Mouse (Mus musculus) E14TG2a.4 (cell line): ENCODE data around the gene S100a5.

ENCODE experiments used
- H3K27me3 ChIP-seq: 2 replicates; pipeline ENCODE4 v1.6.1; 2014; ENCODE audit warnings: low read length, control low read depth; ENCODE audit not compliant: insufficient read depth
- H3K36me3 ChIP-seq: 2 replicates; pipeline ENCODE4 v1.6.1; 2014; ENCODE audit warnings: low read length, control low read depth; ENCODE audit not compliant: insufficient read depth
- H3K4me1 ChIP-seq: replicated peaks from 2 replicates; pipeline ENCODE4 v1.6.1; 2014; ENCODE audit warnings: low read depth, low read length, control low read depth
- H3K4me3 ChIP-seq: replicated peaks from 2 replicates; pipeline ENCODE4 v1.5.1; 2014; ENCODE audit warnings: mild to moderate bottlenecking, low read length
- H3K9me3 ChIP-seq: 2 replicates; pipeline ENCODE4 v1.6.1; 2014; ENCODE audit warnings: low read length, control low read depth
- CTCF ChIP-seq: conservative IDR thresholded peaks from 2 replicates; pipeline ENCODE4 v1.5.1; 2014; ENCODE audit warnings: low read length
- NANOG ChIP-seq: IDR thresholded peaks from 2 replicates; pipeline ENCODE4 v1.6.1; 2014; ENCODE audit warnings: borderline replicate concordance, low read length, mixed read lengths
- POU5F1 ChIP-seq: IDR thresholded peaks from 2 replicates; pipeline ENCODE4 v1.6.1; 2014; ENCODE audit warnings: low read length, borderline replicate concordance

Gene S100a5

GRCm38 (mm10) chr3:90625496-90625895 is 17.2 kb downstream of the S100a5 start:
- H3K36me3 ChIP-seq = no peaks in the 10 kb centered on the region
- no peak for TF ChIP-seq POU5F1

GRCm38 (mm10) chr3:90626266-90627021 is 18.1 kb downstream of the S100a5 start:
- H3K36me3 ChIP-seq = no peaks in the 10 kb centered on the region
- H3K4me3 ChIP-seq = no peak overlapping the region
- no peaks in the 10 kb centered on the region for H3K9me3 ChIP-seq
- TF ChIP-seq CTCF (no peak), NANOG (no peak), POU5F1 (no peak)
- H3K27me3 ChIP-seq = no peaks in the 10 kb centered on the region
- no peaks in the 10 kb centered on the region; the same call in 1 of the 2 replicates for H3K4me1 ChIP-seq

More at GRCm38 (mm10) chr3:90625496-90625895, 17.2 kb downstream of the S100a5 start:
- Histone ChIP-seq H3K4me1 (peaks cover 3% of the 10 kb centered on the region; the same call in 1 of the 2 replicates), H3K4me3 (no peak overlapping the region), H3K9me3 (no peaks in the 10 kb centered on the region), H3K27me3 (no peaks in the 10 kb centered on the region)

GRCm38 (mm10) chr3:90627366-90627765 is 19.0 kb downstream of the S100a5 start:
- H3K4me3 ChIP-seq = no peak overlapping the region
- no peaks in the 10 kb centered on the region for H3K9me3 ChIP-seq
- H3K36me3 ChIP-seq = no peaks in the 10 kb centered on the region
- TF ChIP-seq POU5F1 = no peak
- no peak for TF ChIP-seq NANOG
- no peak for TF ChIP-seq CTCF
- no peaks in the 10 kb centered on the region for H3K4me1 ChIP-seq
- no peaks in the 10 kb centered on the region for H3K27me3 ChIP-seq

GRCm38 (mm10) chr3:90627807-90628206 is 19.5 kb downstream of the S100a5 start:
- TF ChIP-seq CTCF (no peak), POU5F1 (no peak), NANOG (no peak)
- Histone ChIP-seq H3K36me3 (no peaks in the 10 kb centered on the region), H3K4me1 (no peaks in the 10 kb centered on the region), H3K27me3 (no peaks in the 10 kb centered on the region), H3K9me3 (no peaks in the 10 kb centered on the region), H3K4me3 (no peak overlapping the region)

- no peak for TF ChIP-seq CTCF
- TF ChIP-seq POU5F1 = no peak
- no peak for TF ChIP-seq NANOG
- Histone ChIP-seq H3K4me1 (no peaks in the 10 kb centered on the region), H3K36me3 (no peaks in the 10 kb centered on the region), H3K9me3 (no peaks in the 10 kb centered on the region; the same call in 1 of the 2 replicates), H3K27me3 (no peaks in the 10 kb centered on the region), H3K4me3 (no peak overlapping the region)
These were observed 21.0 kb downstream of the S100a5 start for GRCm38 (mm10) chr3:90629298-90629697.

GRCm38 (mm10) chr3:90631984-90632383 is 23.7 kb downstream of the S100a5 start:
- TF ChIP-seq NANOG (no peak), CTCF (no peak), POU5F1 (no peak)
- peaks cover 4% of the 10 kb centered on the region; the same call in 1 of the 2 replicates for H3K27me3 ChIP-seq
- no peak overlapping the region for H3K4me3 ChIP-seq
- no peaks in the 10 kb centered on the region for H3K4me1 ChIP-seq
- H3K36me3 ChIP-seq = no peaks in the 10 kb centered on the region
- no peaks in the 10 kb centered on the region; the same call in 1 of the 2 replicates for H3K9me3 ChIP-seq

GRCm38 (mm10) chr3:90638511-90639275 is 30.4 kb downstream of the S100a5 start:
- Histone ChIP-seq H3K4me1 (peaks cover 3% of the 10 kb centered on the region; the same call in 1 of the 2 replicates), H3K9me3 (0 out of 2 replicates have a peak, but pooled peaks cover 4% of the 10 kb centered on the region)
- TF ChIP-seq NANOG (no peak), CTCF (no peak), POU5F1 (no peak)

GRCm38 (mm10) chr3:90639511-90640154 is 31.3 kb downstream of the S100a5 start:
- 0 out of 2 replicates have a peak, but pooled peaks cover 4% of the 10 kb centered on the region for H3K9me3 ChIP-seq
- H3K36me3 ChIP-seq = no peaks in the 10 kb centered on the region
- no peak overlapping the region for H3K4me3 ChIP-seq
- H3K4me1 ChIP-seq = peaks cover 3% of the 10 kb centered on the region; the same call in 1 of the 2 replicates
- peak; percentile 79 for TF ChIP-seq CTCF
- no peak for TF ChIP-seq NANOG
- no peak for TF ChIP-seq POU5F1
- peaks cover 4% of the 10 kb centered on the region; the same call in 1 of the 2 replicates for H3K27me3 ChIP-seq

More at GRCm38 (mm10) chr3:90638511-90639275, 30.4 kb downstream of the S100a5 start:
- Histone ChIP-seq H3K36me3 (no peaks in the 10 kb centered on the region), H3K27me3 (peaks cover 4% of the 10 kb centered on the region; the same call in 1 of the 2 replicates), H3K4me3 (no peak overlapping the region)
